30 mouse cellular contexts compared by ENCODE assay signal in the genomic region with DNA sequence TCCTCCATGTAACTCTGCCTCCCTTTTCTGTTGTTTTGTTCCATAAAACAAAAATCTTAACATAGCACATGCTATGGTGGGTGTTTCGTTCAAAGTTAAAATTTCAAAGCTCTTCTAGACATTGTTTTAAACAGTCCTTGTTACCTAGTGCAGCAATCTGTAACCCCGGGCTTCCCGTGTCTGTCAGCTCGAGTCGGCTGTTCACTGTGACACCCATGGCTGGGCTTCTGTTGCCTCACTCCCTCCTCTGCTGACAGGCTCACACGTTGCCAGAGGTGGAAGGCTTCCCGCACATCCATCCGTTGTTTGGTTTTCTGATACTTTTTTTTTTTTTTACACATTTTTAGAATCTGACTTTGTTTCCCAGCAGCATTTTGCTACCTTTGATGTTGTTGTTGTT.
"Had no signal": no experiment of that assay in that cellular context is flagged by ENCODE, and none has a peak within 500 bp of the region (broad histone marks: within the 10 kb centered on the region; RNA-seq: fewer than 3 reads in every experiment).

No protein-coding gene starts in this region.

- ATAC-seq: liver, embryonic 12.5 days; liver, postnatal 0 days; lung, postnatal 0 days; midbrain, embryonic 13.5 days; midbrain, embryonic 15.5 days; midbrain, embryonic 16.5 days had no signal

- H3K27ac ChIP-seq: limb, embryonic 10.5 days; limb, embryonic 12.5 days; limb, embryonic 13.5 days; limb, embryonic 15.5 days; liver, embryonic 12.5 days; liver, embryonic 13.5 days; liver, embryonic 14.5 days; liver, embryonic 15.5 days; lung, embryonic 15.5 days; macrophage; midbrain, embryonic 10.5 days; midbrain, embryonic 12.5 days; midbrain, embryonic 13.5 days; midbrain, embryonic 15.5 days; neural tube, embryonic 12.5 days had no signal

- H3K4me1 ChIP-seq: limb, embryonic 10.5 days; limb, embryonic 12.5 days; limb, embryonic 13.5 days; limb, embryonic 15.5 days; liver, embryonic 12.5 days; liver, embryonic 13.5 days; liver, embryonic 15.5 days; lung, embryonic 15.5 days; midbrain, embryonic 10.5 days; midbrain, embryonic 12.5 days; midbrain, embryonic 13.5 days; midbrain, embryonic 15.5 days; neural tube, embryonic 12.5 days had no signal

- H3K4me3 ChIP-seq: limb, embryonic 10.5 days; limb, embryonic 12.5 days; limb, embryonic 13.5 days; limb, embryonic 15.5 days; liver, embryonic 12.5 days; liver, embryonic 13.5 days; liver, embryonic 15.5 days; lung, embryonic 15.5 days; megakaryocyte, embryonic 14.5 days; midbrain, embryonic 10.5 days; midbrain, embryonic 12.5 days; midbrain, embryonic 13.5 days; midbrain, embryonic 15.5 days; myocyte; neural tube, embryonic 12.5 days had no signal

- H3K9me3 ChIP-seq: limb, embryonic 10.5 days; limb, embryonic 12.5 days; limb, embryonic 13.5 days; limb, embryonic 15.5 days; liver, embryonic 12.5 days; liver, embryonic 13.5 days; liver, embryonic 15.5 days; lung, embryonic 15.5 days; midbrain, embryonic 10.5 days; midbrain, embryonic 12.5 days; midbrain, embryonic 13.5 days; midbrain, embryonic 15.5 days; neural tube, embryonic 12.5 days had no signal

- DNase-seq: left cerebral cortex, postnatal 4 days; liver; liver, embryonic 13.5 days; liver, postnatal 0 days; lung, adult 18-20 months; lung, adult 2 months; lung, embryonic 14.5 days; lung, postnatal 10 days; lung, postnatal 14 days; lung, postnatal 36 days; lung, postnatal 4 days; midbrain, embryonic 14.5 days had no signal

- H3K27me3 ChIP-seq: limb, embryonic 12.5 days; limb, embryonic 13.5 days; limb, embryonic 15.5 days; liver, embryonic 12.5 days; liver, embryonic 13.5 days; liver, embryonic 15.5 days; lung, embryonic 15.5 days; megakaryocyte, embryonic 14.5 days; midbrain, embryonic 12.5 days; midbrain, embryonic 13.5 days; midbrain, embryonic 15.5 days; neural tube, embryonic 12.5 days had no signal
